Mouse (Mus musculus) urinary bladder, adult 2 months (tissue): ENCODE results near the gene Ilkap. TPM values are rescaled to one million over a fixed set of nuclear protein-coding genes. Genes with fewer than 3 reads are reported as not detected.

Experiments
- DNase-seq: peaks from one replicate; pipeline ENCODE4 v3.0.0; 2022; ENCODE audit warnings: low spot score
- polyA plus RNA-seq: library from polyadenylated mRNA; depleted of rRNA; stranded (reverse); fragments of >200 nt; gene quantifications from 2 replicates; pipeline ENCODE4 v1.2.3, GENCODE M21; 2012

Ilkap gene
- polyA plus RNA-seq, 1 experiment, result 82.9 TPM

DNA sequence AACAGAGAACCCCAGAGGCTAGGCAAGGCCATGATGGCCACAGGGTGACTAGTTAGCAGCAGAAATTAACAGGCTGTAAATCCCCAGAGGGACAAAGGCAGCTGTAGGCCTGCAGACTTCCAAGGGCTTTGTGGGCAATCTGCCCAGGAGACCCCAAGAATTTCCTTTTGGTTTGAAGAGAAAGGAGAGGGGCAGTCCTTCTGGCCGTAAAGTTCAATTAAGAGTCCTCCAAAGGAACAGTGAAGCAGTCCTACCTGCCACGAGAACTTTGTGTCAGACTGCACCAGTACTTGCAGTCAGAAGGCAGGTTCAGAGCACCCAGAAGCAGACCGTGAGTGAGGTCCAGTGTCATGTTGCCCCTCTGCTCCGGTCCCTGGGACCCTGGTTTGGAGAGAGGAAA is 16.3 kb upstream of the Ilkap start:
- DNase-seq, result no peak

DNA sequence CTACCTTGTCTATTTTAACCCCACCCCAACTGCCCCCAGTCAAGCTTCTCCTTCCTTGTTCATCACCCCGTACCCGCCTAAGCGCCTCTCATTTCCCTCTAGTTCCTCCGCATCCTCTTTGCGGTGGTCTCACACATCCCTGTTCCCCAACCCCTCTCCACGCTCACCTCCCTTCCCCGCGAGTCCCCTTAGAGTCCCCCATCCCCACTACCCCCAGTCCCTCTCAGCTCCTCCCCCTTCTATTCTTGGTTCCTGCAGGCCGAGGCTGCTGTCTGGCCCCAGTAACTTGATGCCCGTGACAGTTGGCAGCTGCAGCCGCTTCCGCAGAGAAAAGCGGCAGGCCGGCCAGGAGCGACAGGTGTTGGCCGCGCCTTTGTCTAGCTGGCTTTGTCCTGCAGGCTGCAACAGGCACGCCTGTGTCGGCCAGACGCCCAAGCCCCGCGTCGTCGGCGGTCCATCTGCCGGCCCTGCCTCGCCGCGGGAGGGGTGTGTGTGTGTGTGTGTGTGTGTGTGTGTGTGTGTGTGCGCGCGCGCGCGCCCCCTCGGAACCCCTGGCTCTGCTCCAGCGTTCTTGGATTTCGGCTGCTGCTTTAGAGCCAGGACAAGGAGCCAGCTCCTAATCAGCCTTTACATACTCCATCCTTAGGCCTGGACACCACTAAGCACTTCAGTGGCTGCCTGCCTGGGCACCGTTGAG is 15.4 kb upstream of the Ilkap start, which contains the start of gene Hes6:
TSS of gene Hes6 (minus strand) at position 141 of the 697 bp plus-strand sequence.
- peak; percentile 38 for DNase-seq

DNA sequence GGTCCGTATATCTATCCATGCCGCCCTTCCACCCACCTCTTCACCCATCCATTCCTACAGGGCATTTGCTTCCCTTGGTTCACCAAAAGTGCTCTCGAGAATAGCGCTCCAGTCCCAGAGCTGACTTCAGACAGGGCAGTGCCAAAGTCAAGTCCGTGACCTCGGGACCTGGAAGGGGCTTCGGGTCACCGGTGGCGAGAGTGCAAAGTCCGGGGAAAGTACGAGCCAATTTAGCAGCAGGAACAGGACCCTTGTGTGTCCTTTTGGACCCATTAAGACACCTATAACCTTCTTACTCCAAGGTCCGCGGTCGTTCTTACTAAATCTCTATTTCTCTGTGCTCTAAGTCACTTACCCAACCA is 14.9 kb upstream of the Ilkap start:
- DNase-seq, result no peak

DNA sequence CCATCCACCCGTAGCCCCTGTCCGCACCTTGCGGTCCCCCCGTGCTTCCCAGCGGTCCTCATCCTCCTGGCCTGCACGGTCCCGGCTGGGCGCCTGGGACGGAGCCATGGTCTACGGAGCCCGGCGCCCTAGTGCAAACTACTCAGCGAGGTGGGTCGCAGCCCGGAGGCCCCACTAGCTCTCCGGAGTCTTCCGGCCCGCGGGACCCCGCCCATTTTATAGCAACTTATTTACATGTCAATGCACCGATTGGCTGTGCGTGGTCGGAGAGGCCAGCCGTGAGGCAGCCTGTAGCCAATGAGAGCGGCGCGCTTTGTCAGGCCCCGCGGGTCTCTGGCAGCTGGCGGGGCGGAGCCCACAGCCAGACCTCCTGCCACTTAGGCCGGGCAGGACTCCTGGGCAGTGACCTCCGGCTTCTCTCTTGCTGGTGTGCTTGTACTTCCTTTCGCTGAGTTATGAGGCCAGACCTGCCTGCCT is 14.5 kb upstream of the Ilkap start:
- DNase-seq, result peak; percentile 80

DNA sequence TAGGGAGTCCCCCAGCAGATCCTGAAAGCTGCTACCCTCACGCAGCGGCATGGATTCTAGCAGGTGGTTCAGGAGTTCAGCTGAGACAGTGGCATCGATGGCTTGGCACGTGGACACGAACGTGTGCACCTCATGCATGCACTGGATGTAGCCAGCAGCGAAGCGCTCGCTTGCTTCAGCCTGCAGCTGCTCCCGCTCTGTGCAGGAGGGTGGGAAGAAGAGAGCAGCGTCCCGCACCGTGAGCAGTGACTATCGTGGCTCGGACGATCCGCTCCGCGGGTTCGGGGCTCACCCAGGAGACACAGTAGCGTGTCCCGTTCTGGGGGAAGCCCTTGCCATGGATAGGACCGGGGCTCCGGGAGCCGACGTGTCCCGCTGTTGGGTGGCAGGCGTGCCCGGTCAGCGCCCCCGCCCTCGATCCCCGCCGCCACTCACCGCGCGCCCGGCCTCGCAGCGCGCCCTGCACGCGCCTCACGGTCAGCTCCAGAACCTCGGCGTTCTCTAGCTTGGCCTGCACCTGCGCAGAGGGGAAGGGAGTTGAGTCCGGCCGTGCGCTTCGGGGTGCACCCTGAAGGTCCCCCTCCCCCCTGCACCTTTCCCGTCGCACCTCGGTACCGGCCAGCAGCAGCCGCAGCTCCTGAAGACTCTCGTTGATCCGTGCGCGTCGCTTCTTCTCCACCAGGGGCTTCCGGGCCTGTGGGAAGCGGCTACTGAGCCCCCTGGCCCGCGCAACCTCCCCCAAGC is 13.8 kb upstream of the Ilkap start:
- no peak for DNase-seq

DNA sequence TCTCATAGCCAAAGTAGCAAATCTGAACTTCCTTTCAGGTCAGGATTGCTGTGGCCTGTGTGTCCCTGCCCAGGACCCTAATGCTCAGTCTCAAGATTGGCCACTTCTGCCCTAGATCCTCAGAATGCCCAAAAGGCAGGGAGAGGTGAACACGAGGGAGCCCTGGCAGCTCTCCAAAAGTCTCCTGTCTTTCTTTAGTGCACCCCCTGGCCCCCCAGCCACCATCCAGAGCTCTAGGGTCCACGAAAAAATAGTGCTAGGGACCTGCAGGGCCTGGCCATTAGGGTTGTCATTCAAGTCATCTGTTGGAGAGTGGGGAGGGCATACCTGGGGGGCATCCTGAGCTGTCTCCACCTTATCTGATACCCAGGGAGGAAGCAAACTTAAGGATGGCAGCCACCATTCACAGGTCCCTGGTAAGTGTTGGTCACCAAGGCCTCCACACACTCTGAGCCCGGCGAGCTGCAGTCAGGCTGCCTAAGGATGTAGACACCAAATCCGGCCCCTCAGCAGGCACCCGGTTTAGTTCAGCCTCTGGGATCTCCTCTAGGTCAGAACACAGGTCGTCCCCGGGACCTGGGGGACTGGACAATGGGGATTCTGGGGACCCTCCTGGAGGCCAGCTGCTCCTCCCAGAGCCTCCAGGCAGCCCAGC is 13.1 kb upstream of the Ilkap start:
- DNase-seq, result no peak

DNA sequence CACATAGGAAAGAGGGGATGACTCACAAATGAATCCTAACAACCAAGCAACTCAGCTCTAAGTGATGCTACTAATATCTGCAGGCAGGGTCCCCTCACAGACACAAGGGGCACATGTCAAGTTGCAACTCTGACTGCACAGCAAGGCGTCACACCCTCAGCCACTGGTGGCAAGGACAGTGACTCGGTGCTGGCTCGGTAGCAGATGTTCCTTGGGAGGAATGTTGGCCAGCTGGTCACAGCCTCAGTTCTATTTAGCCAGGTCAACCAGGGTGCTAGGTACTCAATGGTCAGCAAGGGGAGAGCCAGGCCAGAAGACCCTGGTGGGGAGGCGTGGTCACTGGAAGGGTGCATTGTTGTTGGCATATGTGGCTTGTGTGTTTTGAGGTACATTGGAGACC is 9.2 kb upstream of the Ilkap start:
- no peak for DNase-seq

DNA sequence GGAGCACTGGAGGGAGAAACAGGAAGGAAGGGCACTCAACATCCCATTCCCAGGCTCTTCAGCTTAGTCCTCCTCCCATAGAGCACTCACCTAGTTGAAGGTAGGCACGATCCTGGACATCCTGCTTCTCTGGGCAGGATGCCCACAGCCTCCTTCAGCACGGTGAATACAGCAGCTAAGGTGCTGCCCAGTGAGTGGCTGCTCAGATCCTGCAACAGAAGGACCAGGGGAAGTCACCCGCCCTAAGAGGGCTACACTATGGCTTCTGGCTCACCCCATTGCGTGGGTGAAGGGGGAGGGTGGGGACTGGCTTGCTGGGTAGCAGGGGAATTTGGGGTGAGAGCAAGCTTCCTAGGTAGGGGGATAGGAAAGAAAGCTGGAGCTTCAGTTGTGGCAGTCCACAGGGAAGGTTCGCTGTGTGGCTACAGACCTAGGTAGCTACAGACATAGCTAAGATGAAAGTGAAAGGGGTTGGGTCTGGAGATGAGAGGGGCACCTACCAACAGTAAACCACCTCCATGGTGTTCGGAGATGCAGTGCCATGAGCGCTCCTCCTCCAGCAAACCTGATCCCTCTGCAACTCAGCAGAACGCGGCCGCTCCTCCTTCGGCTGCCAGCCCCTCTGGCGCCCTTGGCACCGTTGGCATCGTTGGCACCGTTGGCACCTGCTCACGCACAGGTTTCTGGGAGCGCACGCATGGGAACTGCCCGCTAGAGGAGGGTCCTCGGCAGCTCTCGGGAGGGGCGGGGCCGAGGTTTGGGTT is 7.0 kb upstream of the Ilkap start:
- no peak for DNase-seq

DNA sequence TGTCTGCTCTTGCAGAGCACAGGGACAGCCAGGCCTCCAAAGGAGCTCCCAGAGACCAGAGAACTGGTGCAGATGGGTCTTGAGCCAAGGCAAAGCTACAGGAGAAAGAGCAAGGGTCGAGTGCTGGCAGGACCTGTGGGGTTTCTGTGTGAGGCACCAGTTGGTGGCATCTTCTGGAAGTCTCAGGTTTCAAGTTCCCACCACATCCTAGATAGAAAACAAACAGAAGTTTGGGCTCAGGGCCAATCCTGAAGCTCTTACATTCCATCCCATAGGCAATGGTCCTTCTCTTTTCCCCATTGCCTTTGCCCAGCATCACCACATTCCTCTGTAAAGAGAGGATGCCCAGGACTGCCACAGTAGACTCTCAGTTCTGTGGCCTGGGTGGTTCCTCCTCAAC is 6.4 kb upstream of the Ilkap start:
- DNase-seq, result no peak

DNA sequence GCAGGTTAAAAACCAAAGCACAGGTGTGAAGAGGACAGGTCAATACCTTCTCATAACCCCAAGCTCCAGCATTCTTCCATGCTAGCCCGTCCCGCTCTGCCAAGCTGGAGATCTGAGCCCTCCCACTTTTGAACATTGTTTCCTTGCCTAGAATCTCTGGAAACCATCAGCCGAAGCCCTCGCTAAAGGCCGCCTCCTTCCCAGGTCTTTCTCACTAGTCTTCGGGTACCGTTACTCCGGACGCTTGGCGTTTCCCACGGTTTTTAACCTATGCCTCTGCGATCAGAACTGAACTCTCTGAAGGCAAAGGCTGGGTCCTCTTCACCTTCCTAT is 722 bp downstream of the Ilkap start:
- DNase-seq, result no peak

DNA sequence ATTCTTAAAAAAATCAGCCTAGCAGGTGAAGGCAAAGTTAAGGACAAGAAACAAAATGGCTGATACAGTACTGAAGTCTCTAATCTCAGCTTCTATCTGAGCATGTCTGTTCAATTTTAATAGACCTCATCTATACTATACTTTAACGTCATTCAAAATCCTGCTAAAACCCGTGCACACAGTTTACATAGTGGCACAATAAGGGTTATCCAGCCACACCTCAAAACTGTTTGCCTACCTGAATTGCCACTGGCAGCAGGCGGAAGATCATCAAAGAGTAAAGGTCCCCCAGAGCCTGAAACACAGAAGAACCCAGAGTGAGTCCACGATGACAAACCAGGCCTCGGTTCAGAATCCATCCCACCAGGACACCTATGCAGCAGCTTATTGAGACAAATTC is 8.2 kb downstream of the Ilkap start:
- no peak for DNase-seq

DNA sequence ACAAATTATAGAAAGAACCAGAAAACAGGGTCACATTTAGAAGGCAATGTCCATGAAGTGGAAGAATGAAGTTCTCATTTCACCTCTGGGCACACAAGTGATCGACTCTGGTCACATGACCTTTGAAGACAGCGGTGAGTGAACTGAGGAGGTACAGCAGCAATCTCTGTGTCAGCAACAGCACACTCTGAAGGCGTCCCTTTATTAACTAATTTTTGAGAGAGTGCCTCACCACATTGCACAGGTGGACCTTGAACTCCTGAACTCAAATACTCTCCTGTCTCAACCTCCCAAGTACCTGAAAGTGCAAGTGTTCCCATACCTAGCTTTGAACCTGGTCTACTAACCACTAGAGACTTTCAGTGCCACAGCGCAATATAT is 17.5 kb downstream of the Ilkap start:
- DNase-seq, result no peak

DNA sequence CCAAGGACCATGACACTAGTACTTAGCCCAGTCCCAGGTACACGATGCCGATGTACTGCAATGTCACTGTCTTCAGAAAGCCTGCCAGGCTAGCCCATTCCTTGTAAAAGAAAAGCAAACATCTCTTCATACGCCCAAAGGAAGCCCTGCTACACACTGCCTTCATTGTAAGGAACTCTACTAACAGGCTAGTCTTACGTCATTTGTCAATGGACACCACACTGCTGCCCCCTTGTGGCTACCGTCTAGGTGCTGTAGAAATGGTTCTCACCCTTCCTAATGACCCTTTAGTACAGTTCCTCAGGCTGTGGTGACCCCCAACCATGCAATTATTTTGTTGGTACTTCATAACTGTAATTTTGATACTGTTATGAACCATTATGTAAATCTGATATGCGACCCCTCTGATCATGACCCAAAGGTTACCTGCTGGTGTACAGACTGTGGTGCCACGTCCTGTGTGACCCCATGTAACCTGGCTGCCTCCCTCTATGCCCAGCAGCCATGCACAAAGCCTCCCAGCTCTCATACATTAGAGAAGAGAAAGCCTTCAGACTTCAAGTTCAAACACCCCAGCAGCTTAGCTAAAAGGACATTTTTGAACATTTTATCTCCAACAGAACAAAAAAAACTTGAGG is 18.0 kb downstream of the Ilkap start:
- peak; percentile 43 for DNase-seq

DNA sequence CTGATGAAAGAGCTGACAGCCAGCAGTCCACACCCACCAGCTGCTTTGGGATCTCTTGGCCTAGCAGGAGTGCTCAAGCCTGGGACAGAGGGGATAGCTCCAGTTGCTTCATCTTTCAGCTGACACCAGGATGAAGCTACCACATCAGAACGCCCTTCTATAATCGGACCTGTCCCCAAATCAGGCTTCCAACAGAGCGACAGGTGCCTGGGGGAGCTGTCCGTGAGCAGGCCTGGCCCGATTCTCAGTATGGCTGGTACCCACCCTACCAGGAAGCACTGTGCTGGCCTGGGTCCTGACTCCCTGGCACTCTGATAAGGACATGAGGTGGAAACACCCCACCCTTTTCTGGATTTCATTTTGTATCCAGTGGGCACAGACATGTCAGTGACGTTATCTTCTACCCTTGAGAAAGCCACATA is 25.2 kb downstream of the Ilkap start:
- no peak for DNase-seq

DNA sequence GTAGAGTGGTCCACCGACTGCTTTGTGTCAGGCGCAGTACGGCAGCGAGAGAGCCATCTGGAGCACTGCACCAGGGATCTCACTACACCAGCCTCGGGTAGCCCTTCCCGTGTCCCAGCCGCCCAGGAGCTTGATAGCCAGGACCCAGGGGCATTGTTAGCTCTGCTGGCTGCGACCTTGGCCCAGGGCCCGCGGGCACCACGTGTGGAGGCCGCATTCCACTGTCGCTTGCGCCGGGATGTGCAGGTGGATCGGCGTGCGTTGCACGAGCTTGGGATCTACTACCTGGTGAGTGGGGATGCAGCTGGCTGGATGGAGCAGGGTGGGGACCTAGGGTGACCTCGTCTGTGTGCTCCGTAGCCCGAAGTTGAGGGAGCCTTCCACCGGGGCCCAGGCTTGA is 28.6 kb downstream of the Ilkap start:
- no peak for DNase-seq

DNA sequence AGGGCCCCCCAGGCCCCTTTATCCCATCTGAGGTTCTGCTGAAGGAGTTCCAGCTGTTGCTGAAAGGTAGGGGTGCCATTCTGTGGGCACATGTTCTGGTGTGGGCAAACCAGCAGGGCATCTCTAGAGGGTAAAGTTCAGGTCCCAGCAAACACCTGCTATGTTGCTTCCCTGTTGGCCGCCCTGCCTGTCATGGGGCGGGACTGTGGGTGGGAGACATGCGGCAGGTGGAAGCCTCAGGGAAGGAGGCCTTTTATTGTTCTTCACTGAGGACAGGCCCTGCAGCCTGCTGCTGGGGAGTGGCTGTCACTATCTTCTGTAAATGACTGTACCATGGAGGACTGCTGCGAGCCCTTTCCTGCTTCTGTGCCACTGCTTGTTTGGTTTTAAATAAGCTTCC is 29.2 kb downstream of the Ilkap start:
- no peak for DNase-seq

DNA sequence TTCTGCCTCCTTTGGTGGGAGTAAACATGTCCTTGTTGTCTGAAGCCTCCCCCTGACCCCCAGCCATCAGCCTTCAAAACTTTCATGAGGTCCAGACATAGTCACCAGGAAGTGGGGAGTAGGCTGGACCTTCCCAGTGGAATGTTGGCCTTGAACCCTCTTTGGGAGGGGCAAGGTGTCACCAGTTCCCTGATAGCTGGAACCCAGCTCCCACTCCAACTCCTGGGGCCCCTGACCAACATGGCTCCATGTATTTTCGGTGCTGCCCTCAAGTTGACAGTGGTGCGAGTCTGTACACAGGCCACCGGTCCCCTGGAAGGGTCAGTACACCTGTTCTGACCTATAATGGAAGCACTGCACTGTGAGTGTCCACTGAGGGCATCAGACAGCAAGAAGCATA is 31.3 kb downstream of the Ilkap start:
- no peak for DNase-seq

DNA sequence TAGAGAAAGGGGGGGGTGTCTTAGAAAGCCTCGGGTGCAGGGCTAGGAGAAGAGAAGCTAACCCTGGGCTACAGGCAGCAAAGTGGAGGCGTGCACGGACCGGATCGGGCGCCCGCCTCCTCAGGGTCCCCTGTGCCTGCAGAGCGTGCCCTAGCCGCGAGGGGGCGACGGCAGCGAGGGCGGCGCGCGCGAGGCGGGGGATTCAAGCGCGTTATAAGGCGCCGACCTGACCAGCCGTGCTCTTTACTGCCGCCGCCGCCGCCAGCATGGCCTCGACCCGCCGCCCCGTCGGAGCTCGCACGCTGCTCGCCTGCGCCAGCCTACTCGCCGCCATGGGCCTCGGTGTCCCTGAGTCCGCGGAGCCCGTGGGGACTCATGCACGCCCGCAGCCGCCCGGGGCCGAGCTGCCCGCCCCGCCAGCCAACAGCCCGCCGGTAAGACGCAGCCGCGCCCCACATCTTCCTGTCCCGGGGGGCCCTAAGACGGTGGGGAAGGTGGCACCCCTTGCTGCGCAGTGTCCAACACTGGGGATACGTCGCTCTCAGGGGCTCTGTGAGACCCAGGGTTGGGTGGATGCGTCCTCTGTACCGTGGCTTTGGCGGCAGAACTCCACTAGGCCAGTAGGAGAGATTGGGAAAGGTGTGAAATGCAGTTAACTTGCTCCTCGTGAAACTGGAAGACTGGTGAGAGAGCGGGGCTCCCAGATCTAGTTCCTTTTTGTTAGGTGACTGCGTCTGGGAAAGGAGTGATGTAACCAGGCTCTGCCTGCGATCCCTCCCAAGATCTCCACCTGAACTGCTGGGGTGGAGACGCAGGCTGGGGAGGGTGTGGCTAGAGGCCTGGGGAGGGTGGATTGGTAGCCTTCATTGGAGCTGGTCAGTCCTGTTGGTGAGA is 32.2 kb downstream of the Ilkap start, which contains the start of gene Erfe:
TSS of gene Erfe (plus strand) at position 216 of the 894 bp plus-strand sequence.
- peak; percentile 70 for DNase-seq

DNA sequence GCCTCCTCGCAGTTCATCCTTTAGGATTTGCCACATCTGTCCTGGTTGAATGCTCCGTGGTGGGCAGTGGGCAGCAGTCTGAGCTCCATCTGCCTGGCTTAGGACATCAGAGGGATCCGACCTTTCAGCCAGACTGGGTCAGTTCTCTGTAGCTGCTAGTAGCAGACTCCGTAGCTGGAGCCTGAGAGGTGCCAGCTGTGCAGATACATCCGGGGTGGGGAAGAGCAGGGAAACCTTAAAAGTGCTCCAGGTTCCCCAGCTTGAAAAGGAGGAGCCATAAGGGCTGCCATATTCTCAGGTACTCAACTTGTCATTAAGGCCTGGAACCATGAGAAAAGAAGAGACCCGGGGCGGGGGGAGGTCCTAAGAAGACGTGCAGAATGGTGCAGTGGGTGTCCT is 32.8 kb downstream of the Ilkap start:
- no peak for DNase-seq

DNA sequence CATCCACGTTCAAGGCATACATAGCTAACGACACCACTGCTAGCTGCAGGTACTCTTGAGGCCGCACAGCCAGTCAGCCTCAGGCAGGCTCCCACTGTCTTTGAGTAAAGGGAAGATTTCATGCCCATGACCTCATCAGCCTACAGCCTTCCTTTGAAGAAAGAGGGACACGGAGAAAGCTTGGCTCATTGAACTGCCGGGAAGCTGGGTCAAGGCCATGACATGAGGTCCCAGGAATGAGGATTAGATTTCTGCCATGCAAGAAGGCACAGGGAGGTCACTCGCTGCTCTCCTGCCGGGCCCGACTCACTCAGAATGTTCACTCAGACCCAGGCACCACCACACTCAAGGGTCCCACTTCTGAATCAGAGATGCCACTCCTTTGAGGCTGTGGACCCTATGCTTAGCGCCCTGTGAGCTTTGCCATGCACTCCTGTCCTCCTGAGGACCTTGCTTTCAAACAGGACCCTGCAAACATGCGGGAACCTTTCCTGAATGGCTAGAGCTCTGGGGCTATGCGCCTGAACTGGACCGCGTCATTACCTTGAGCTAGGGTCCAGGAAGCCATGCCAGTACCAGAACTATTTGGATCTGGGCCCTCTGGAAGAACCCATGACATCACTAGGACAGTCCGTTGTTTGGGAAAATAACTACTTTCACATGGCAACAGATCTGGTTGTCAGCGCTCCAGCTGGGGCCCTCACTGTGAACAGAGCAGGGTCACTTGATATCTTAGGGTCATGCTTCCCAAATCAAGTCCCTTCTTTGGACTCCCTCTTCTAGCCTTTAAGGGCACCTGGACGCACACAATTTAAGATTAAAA is 33.6 kb downstream of the Ilkap start:
- no peak for DNase-seq
